ENCODE assay signal across 7 mouse cellular contexts in the genomic region with DNA sequence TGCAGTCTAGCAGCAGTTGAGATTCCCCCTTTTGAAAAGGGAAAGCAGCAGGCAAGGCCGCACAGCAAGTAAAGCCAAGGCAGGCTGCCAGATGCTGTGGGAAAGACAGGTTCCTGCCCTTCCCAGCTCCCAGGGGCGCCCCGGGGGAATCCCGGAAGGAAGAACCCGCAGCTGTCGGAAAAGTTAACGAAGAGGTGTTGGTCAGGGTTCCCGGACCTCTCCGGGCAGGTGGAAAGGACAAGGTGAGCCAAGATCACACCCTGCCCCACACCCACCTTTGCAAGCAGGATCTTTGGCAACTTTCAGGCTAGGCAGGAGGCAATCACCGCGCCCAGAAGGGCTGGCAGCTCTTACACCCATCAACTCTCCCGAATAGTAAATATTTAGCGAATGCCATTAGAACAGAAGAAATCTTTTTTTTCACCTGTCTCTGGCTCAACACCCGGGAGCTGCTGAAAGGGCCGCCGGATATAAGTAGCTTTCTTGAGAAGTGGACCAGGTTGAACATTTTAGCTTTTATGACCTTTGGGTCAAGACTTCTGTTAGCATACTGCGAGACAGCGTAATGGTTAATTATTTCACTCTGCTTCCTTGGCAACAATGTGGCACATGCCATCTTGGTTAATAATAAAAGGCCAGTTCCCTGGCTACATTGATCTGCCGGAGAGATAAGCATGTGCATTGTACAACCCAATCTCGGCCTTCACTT. TPM values are rescaled to one million over a fixed set of nuclear protein-coding genes. Genes with fewer than 3 reads are reported as not detected.
DNase-seq lines count a peak whose midpoint lies in the region; ATAC-seq and TF ChIP-seq lines count a peak whose summit lies in the region.

No protein-coding gene starts in this region.

- peak overlapping the region; percentile 12; the same call in 1 of the 2 replicates for H3K9ac ChIP-seq in liver, adult 2 months (ENCODE audit: low read depth, low read length)
- peak overlapping the region; percentile 54 for H3K9ac ChIP-seq in stomach, embryonic 16.5 days (ENCODE audit: low read length)

- no peak for TF ChIP-seq CTCF in liver, adult 2 months (IDR thresholded peaks at IDR 0.05; ENCODE audit: low read depth, low read length)
- TF ChIP-seq CTCF in thymus, adult 2 months (IDR thresholded peaks at IDR 0.05; ENCODE audit: borderline replicate concordance, control insufficient read depth, extremely low read depth, insufficient read depth, low read length, poor library complexity) = no peak

- peak overlapping the region; percentile 7; the same call in 1 of the 2 replicates for H3K4me3 ChIP-seq in liver, adult 2 months (ENCODE audit: insufficient read depth, low read depth, low read length)
- peak overlapping the region; percentile 11; the same call in 1 of the 2 replicates for H3K4me3 ChIP-seq in stomach, embryonic 16.5 days (replicated peaks; ENCODE audit: low read length)
- no peak overlapping the region for H3K4me3 ChIP-seq in thymus, adult 2 months (ENCODE audit: control insufficient read depth, insufficient read depth, low read length)

- peak overlapping the region; percentile 32 for H3K4me2 ChIP-seq in stomach, embryonic 16.5 days (ENCODE audit: low read depth, low read length)

- peak; percentile 92 for DNase-seq in liver, adult 2 months (ENCODE audit: extremely low read depth, low read depth, low spot score)
- no peak for DNase-seq in liver
- DNase-seq in heart, postnatal 10 days = peak; percentile 54 to 68
- DNase-seq in large intestine, adult 2 months (ENCODE audit: low read depth, low spot score) = peak; percentile 87
- DNase-seq in thymus, adult 2 months = no peak

- no peaks in the 10 kb centered on the region for H3K36me3 ChIP-seq in liver, adult 2 months (ENCODE audit: control insufficient read depth, insufficient read depth, low read length)
- no peaks in the 10 kb centered on the region for H3K36me3 ChIP-seq in stomach, embryonic 16.5 days (ENCODE audit: control insufficient read depth, insufficient read depth, low read length)
- no peaks in the 10 kb centered on the region for H3K36me3 ChIP-seq in thymus, adult 2 months (ENCODE audit: control insufficient read depth, insufficient read depth, low read length)

- no peaks in the 10 kb centered on the region for H3K79me2 ChIP-seq in liver, adult 2 months (ENCODE audit: control insufficient read depth, insufficient read depth, low read length)

- TF ChIP-seq POLR2A in liver, adult 2 months (IDR thresholded peaks at IDR 0.05; ENCODE audit: extremely low read depth, insufficient read depth, low read length) = no peak
- no peak for TF ChIP-seq POLR2A in thymus, adult 2 months (IDR thresholded peaks at IDR 0.05; ENCODE audit: control insufficient read depth, extremely low read depth, insufficient read depth, low read length, poor library complexity)

- WGBS in liver, adult 2 months = 13% methylated on average over 20 of the region's 20 CpGs
- WGBS in large intestine, adult 2 months = 13% methylated on average over 20 of the region's 20 CpGs
- 26% methylated on average over 20 of the region's 20 CpGs for WGBS in stomach, embryonic 16.5 days
- 73% methylated on average over 20 of the region's 20 CpGs for WGBS in thymus, adult 2 months

- H3K4me1 ChIP-seq in liver, adult 2 months (ENCODE audit: control insufficient read depth, insufficient read depth, low read length) = peaks cover 3% of the 10 kb centered on the region
- H3K4me1 ChIP-seq in stomach, embryonic 16.5 days (ENCODE audit: control insufficient read depth, insufficient read depth, low read length) = peaks cover 4% of the 10 kb centered on the region; the same call in 1 of the 2 replicates
- H3K4me1 ChIP-seq in thymus, adult 2 months (replicated peaks; ENCODE audit: control insufficient read depth, insufficient read depth, low read length) = no peaks in the 10 kb centered on the region

- H3K9me3 ChIP-seq in stomach, embryonic 16.5 days (replicated peaks; ENCODE audit: control insufficient read depth, low read length) = no peaks in the 10 kb centered on the region

- peak overlapping the region; percentile 43 for H3K27ac ChIP-seq in liver, adult 2 months (replicated peaks; ENCODE audit: insufficient read depth, low read depth, low read length)
- peak overlapping the region; percentile 86 for H3K27ac ChIP-seq in stomach, embryonic 16.5 days (ENCODE audit: low read length)
- H3K27ac ChIP-seq in thymus, adult 2 months (ENCODE audit: control insufficient read depth, insufficient read depth, low read length) = no peak overlapping the region

- peak; percentile 76; the same call in 1 of the 2 replicates for ATAC-seq in stomach, embryonic 16.5 days (ENCODE audit: insufficient read depth, low FRiP score)
- ATAC-seq in inflammation-experienced regulatory T-cells, adult 6 months = no peak

- H3K27me3 ChIP-seq in liver, adult 2 months (ENCODE audit: control insufficient read depth, insufficient read depth, low read length) = no peaks in the 10 kb centered on the region
- H3K27me3 ChIP-seq in stomach, embryonic 16.5 days (ENCODE audit: control insufficient read depth, insufficient read depth, low read length) = no peaks in the 10 kb centered on the region
- H3K27me3 ChIP-seq in thymus, adult 2 months (ENCODE audit: control insufficient read depth, insufficient read depth, low read length) = no peaks in the 10 kb centered on the region

- intact Hi-C loops in heart, postnatal 10 days (cut with DNase I) = loop anchor here (5.0 kb wide), 1 partner anchor 56 kb away; a partner anchor contains a TSS

RNA-seq across cellular contexts. Expression of a gene that starts 11.4 kb away (rescaled TPM):
- total RNA-seq in liver, adult 2 months (2014; rRNA removed) = 1.4 and 1.9 TPM in 2 replicates
- 0.93 and 1.9 TPM in 2 replicates for polyA plus RNA-seq in liver, adult 2 months (2012; rRNA removed)
- total RNA-seq in heart, postnatal 10 days (2021) = 1 to 10 TPM; 1.1 to 2.1 TPM
- 16,689 and 16,845 TPM in 2 replicates for polyA plus RNA-seq in large intestine, adult 2 months (2012; rRNA removed)
- polyA plus RNA-seq in stomach, embryonic 16.5 days (2015; fragmentation: Nextera tagmentation; extraction: Ambion mirVana) = 36.1 and 40.3 TPM in 2 replicates
- polyA plus RNA-seq in inflammation-experienced regulatory T-cells, adult 6 months (2017; shearing (Covaris generic)) = not detected
- 7.1 and 15.8 TPM in 2 replicates for polyA plus RNA-seq in thymus, adult 2 months (2012; rRNA removed)

RNA-seq across cellular contexts. Expression of a gene that starts 39.7 kb away (rescaled TPM):
- 88.7 and 101 TPM in 2 replicates for total RNA-seq in liver, adult 2 months (2014; rRNA removed)
- 59.6 and 75.9 TPM in 2 replicates for polyA plus RNA-seq in liver, adult 2 months (2012; rRNA removed)
- total RNA-seq in heart, postnatal 10 days (2021) = 100 to 1,000 TPM; 202 to 209 TPM
- 85.1 and 89.6 TPM in 2 replicates for polyA plus RNA-seq in large intestine, adult 2 months (2012; rRNA removed)
- 184 and 197 TPM in 2 replicates for polyA plus RNA-seq in stomach, embryonic 16.5 days (2015; fragmentation: Nextera tagmentation; extraction: Ambion mirVana)
- polyA plus RNA-seq in inflammation-experienced regulatory T-cells, adult 6 months (2017; shearing (Covaris generic)) = 10 to 100 TPM; 10.0 to 16.1 (median 14.4) TPM
- 94.5 and 166 TPM in 2 replicates for polyA plus RNA-seq in thymus, adult 2 months (2012; rRNA removed)

RNA-seq across cellular contexts. Expression of a gene that starts 39.8 kb away (rescaled TPM):
- total RNA-seq in liver, adult 2 months (2014; rRNA removed) = 63.0 and 78.5 TPM in 2 replicates
- 12.0 and 13.7 TPM in 2 replicates for polyA plus RNA-seq in liver, adult 2 months (2012; rRNA removed)
- total RNA-seq in heart, postnatal 10 days (2021) = 10 to 100 TPM; 38.9 to 43.7 TPM
- polyA plus RNA-seq in large intestine, adult 2 months (2012; rRNA removed) = 23.5 and 24.8 TPM in 2 replicates
- polyA plus RNA-seq in stomach, embryonic 16.5 days (2015; fragmentation: Nextera tagmentation; extraction: Ambion mirVana) = 109 and 118 TPM in 2 replicates
- polyA plus RNA-seq in inflammation-experienced regulatory T-cells, adult 6 months (2017; shearing (Covaris generic)) = 100 to 1,000 TPM; 103 to 141 (median 119) TPM
- 12.5 and 16.9 TPM in 2 replicates for polyA plus RNA-seq in thymus, adult 2 months (2012; rRNA removed)

RNA-seq across cellular contexts. Expression of a gene that starts 54.6 kb away (rescaled TPM):
- total RNA-seq in liver, adult 2 months (2014; rRNA removed) = 11.0 and 13.8 TPM in 2 replicates
- polyA plus RNA-seq in liver, adult 2 months (2012; rRNA removed) = 20.7 and 28.1 TPM in 2 replicates
- total RNA-seq in heart, postnatal 10 days (2021) = 100 to 1,000 TPM in 1 of 2 experiments, 10 to 100 TPM in 1; 95.5 to 103 TPM
- polyA plus RNA-seq in large intestine, adult 2 months (2012; rRNA removed) = 55.4 and 71.0 TPM in 2 replicates
- 50.1 and 51.2 TPM in 2 replicates for polyA plus RNA-seq in stomach, embryonic 16.5 days (2015; fragmentation: Nextera tagmentation; extraction: Ambion mirVana)
- 10 to 100 TPM; 47.2 to 79.0 (median 56.0) TPM for polyA plus RNA-seq in inflammation-experienced regulatory T-cells, adult 6 months (2017; shearing (Covaris generic))
- 34.1 and 49.4 TPM in 2 replicates for polyA plus RNA-seq in thymus, adult 2 months (2012; rRNA removed)

Comparison
In these comparisons a context has a peak if more than half of its experiments do, and no peak if none do; other contexts are left out.
1. DNase-seq: peak in liver, adult 2 months (single experiment), heart, postnatal 10 days (2 of 2) and large intestine, adult 2 months (single experiment); none in liver (single experiment) and thymus, adult 2 months (single experiment).
2. RNA of a gene that starts 11.4 kb away (polyA plus RNA-seq): 16,689 to 16,845 TPM in large intestine, adult 2 months; 36.1 to 40.3 TPM in stomach, embryonic 16.5 days, 7.1 to 15.8 TPM in thymus, adult 2 months, 0.93 to 1.9 TPM in liver, adult 2 months and not detected in inflammation-experienced regulatory T-cells, adult 6 months; every median in the first group is over 100 times any median in the second.